Mouse (Mus musculus): ENCODE data around the gene Tnik.

Gene Tnik

GRCm38 (mm10) chr3:28696162-28696561 is 433.1 kb downstream of the Tnik start:
- in situ Hi-C loops (cut with MboI; ENCODE audit: low sequenced_read_pairs), result no loop called here

- in situ Hi-C loops (cut with MboI; ENCODE audit: low sequenced_read_pairs), result no loop called here
Observed at GRCm38 (mm10) chr3:28697797-28698196, 434.8 kb downstream of the Tnik start, which contains the start of gene Slc2a2. TSS of gene Slc2a2 (plus strand) at chr3:28697903.

GRCm38 (mm10) chr3:28699601-28700000 is 436.6 kb downstream of the Tnik start:
- in situ Hi-C loops (cut with MboI; ENCODE audit: low sequenced_read_pairs), result no loop called here

- in situ Hi-C loops (cut with MboI; ENCODE audit: low sequenced_read_pairs), result no loop called here
Observed at GRCm38 (mm10) chr3:28705522-28706137, 442.6 kb downstream of the Tnik start.

- in situ Hi-C loops (cut with MboI; ENCODE audit: low sequenced_read_pairs), result no loop called here
Observed at GRCm38 (mm10) chr3:28706736-28707135, 443.7 kb downstream of the Tnik start.

GRCm38 (mm10) chr3:28709740-28710139 is 446.7 kb downstream of the Tnik start:
- in situ Hi-C loops (cut with MboI; ENCODE audit: low sequenced_read_pairs), result no loop called here

- in situ Hi-C loops (cut with MboI; ENCODE audit: low sequenced_read_pairs), result no loop called here
Observed at GRCm38 (mm10) chr3:28713913-28714698, 451.1 kb downstream of the Tnik start.

GRCm38 (mm10) chr3:28718521-28718920 is 455.5 kb downstream of the Tnik start:
- in situ Hi-C loops (cut with MboI; ENCODE audit: low sequenced_read_pairs), result no loop called here

GRCm38 (mm10) chr3:28721218-28721617 is 458.2 kb downstream of the Tnik start:
- in situ Hi-C loops (cut with MboI; ENCODE audit: low sequenced_read_pairs), result no loop called here

DNA sequence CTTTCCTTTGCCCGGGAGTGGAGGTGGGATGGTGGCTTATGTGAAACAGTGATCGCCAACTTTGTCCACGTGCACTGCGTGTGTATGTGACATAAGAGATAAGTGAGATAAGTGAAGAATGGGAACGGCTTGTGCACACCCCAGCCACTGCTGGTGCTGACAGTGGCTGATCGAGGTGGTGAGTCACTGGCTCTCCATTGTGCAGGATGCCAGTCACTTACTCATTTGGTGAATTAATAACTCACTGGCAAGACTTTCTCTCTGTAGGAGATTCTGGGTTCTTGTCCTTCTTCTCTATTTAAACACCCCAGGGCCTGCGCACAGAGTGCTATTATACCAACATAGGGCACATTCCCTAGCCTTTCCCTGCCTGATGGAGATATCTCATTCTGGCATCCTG is 458.8 kb downstream of the Tnik start:
- in situ Hi-C loops (cut with MboI; ENCODE audit: low sequenced_read_pairs), result no loop called here

DNA sequence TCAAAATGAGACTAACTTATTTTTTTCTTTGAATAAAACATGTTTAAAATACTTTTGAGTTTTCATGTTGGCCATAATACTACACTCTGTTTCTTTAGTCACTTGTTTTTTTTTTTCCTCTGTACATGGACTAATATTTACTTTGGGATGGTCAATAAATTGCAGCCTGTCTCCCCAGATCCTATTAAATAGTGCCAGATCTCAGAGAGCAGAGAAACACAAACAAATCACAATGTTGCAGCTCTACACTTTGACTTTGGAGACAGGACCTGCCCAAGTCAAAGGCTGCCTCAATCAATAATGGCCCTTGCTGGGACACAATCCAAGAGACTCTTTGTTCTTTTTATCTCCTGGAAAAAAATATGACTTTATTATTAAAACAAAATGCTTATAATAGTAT is 459.5 kb downstream of the Tnik start:
- in situ Hi-C loops (cut with MboI; ENCODE audit: low sequenced_read_pairs), result no loop called here

DNA sequence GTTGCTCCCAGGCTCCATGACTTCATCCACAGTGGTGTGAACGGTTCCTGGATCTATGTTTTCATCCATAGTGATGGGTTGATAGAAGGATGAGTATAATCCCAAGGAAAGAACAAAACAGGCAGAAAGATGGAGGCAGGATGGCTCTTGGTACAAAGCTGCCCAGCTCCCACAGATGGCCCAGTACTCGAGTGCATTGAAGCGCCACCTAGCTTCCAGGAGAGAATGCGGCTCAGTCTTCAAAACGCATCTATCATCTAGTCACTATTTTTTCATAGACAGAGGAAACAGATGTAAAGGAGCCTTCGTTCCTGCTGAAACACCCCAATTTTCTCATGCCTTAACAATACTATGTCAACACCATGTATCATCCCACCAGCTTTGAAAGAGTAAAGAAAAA is 460.5 kb downstream of the Tnik start:
- in situ Hi-C loops (cut with MboI; ENCODE audit: low sequenced_read_pairs), result no loop called here

- in situ Hi-C loops (cut with MboI; ENCODE audit: low sequenced_read_pairs), result no loop called here
Observed at GRCm38 (mm10) chr3:28725203-28725602, 462.2 kb downstream of the Tnik start.
